Mouse (Mus musculus) CH12.LX (cell line): Measurements from ENCODE around the gene Slc9a8.

Experiments
- CHD2 ChIP-seq: IDR thresholded peaks from 2 replicates; pipeline ENCODE4 v1.6.1; 2011; ENCODE audit warnings: low read length, improper control_type of control experiment
- CTCF ChIP-seq, 2 experiments: IDR thresholded peaks in 1 of 2; conservative IDR thresholded peaks in 1 of 2; 2 replicates each; pipeline ENCODE4 v1.5.1; 2011 to 2012; ENCODE audit warnings: low read depth in 2 of 2, low read length in 2 of 2, improper control_type of control experiment in 1 of 2, inconsistent platforms in 1 of 2, mild to moderate bottlenecking in 1 of 2, moderate library complexity in 1 of 2
- EP300 ChIP-seq: IDR thresholded peaks from 2 replicates; pipeline ENCODE4 v1.6.1; 2011; ENCODE audit warnings: low read length, improper control_type of control experiment
- JUND ChIP-seq: conservative IDR thresholded peaks from 2 replicates; pipeline ENCODE4 v1.6.1; 2011; ENCODE audit warnings: low read depth, low read length, improper control_type of control experiment
- KAT2A ChIP-seq: IDR thresholded peaks from 2 replicates; pipeline ENCODE4 v1.6.1; 2012; ENCODE audit warnings: low read length, improper control_type of control experiment, inconsistent platforms; ENCODE audit not compliant: insufficient replicate concordance
- MAFK ChIP-seq: IDR thresholded peaks from 2 replicates; pipeline ENCODE4 v1.6.1; 2011; ENCODE audit warnings: low read length, improper control_type of control experiment; ENCODE audit not compliant: insufficient replicate concordance
- MXI1 ChIP-seq: IDR thresholded peaks from 2 replicates; pipeline ENCODE4 v1.6.1; 2011; ENCODE audit warnings: mild to moderate bottlenecking, low read depth, low read length, improper control_type of control experiment
- POLR2A ChIP-seq: IDR thresholded peaks from 2 replicates; pipeline ENCODE4 v1.6.1; 2011; ENCODE audit warnings: low read depth, mild to moderate bottlenecking, improper control_type of control experiment, low read length
- ZMIZ1 ChIP-seq: IDR thresholded peaks from 2 replicates; pipeline ENCODE4 v1.6.1; 2012; ENCODE audit warnings: low read depth, mild to moderate bottlenecking, inconsistent platforms, low read length, improper control_type of control experiment

DNA sequence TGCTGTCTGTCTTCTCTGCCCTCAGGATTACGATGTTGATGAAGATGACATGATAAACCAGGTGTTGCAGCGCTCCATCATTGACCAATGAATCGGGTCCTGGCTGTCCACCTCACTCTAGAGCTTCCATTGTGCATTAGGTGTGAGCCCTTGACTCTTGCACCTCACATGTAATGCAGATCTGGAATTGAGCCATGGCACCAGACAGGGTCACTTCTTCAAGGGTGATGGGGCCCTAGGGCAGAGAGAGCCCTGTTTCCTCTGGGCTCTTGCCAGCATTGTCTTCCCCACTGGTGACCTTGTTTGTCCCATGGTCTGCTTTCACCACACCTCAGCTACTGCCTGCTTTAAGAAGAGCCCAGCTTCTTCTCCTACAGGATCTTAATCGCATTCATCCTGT lies 93.1 kb downstream of the Slc9a8 start:
- TF ChIP-seq MAFK = no peak
- no peak for TF ChIP-seq JUND
- no peak for TF ChIP-seq CTCF (conservative IDR thresholded peaks at IDR 0.05 in 1 of 2, IDR thresholded peaks at IDR 0.05 in 1 of 2; ENCODE audit: low read depth in 2 of 2, low read length in 2 of 2)
- no peak for TF ChIP-seq EP300
- TF ChIP-seq POLR2A = no peak
- no peak for TF ChIP-seq CHD2
- TF ChIP-seq MXI1 = no peak
- no peak for TF ChIP-seq ZMIZ1
- TF ChIP-seq KAT2A = no peak
